Mouse (Mus musculus): ENCODE results near the gene Tab2.

DNA sequence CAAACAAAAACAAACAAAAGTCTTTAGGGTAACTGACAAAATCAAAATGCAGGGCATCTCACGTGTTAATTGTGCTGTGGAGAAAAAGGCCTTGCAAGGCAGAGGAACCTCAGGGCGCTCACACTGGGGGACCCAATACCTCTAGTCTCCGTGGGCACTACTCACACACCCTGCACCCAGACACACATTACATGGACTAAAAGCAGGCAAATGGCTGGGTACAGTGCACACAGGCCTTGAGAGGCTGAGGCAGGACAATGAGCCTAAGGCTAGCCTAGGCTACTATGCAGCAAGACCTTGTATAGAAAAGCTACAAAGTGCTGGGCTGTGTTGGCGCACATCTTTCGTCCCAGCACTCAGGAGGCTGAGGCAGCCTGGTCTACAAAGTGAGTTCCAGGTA is 51.9 kb downstream of the Tab2 start:
- TF ChIP-seq CTCF (IDR thresholded peaks at IDR 0.05; ENCODE audit: low read depth, low read length), result no peak
- no peak for TF ChIP-seq POLR2A (IDR thresholded peaks at IDR 0.05; ENCODE audit: insufficient read depth, low read length)
- TF ChIP-seq EP300 (IDR thresholded peaks at IDR 0.05; ENCODE audit: insufficient read depth, low read depth, low read length), result no peak
